Mouse (Mus musculus) natural killer cell, adult 2 months (primary cell): ENCODE measurements around the gene Tamm41.

ENCODE experiments used
- DNase-seq, 2 experiments: peaks; one replicate each; pipeline ENCODE4 v3.0.0; 2022; ENCODE audit warnings: low spot score in 2 of 2

Tamm41 gene

DNA sequence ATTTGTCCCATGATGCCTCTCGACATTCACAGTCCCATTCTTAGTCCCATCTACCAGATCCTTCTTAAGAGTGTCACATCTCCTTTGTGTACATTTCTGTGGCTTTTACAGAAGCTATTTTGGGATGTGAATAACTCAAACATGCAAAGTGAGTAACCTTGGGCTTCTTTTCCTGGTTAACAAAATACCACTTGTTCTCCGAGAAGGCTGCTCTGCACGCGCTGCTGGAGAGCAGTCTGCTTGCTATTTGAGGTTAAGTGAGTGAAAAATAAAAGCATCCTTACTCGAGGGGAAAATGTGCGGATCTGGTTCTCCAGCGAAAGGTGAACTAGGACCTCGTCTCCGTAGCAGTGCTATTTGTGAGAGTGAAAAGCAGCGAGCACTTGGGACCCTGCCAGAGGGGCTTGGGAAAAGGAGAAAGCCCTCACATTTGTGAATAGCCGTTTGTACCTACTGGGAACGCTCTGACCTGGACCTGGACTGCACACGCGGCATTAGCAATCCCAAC is 10.1 kb downstream of the Tamm41 start:
- no peak for DNase-seq

DNA sequence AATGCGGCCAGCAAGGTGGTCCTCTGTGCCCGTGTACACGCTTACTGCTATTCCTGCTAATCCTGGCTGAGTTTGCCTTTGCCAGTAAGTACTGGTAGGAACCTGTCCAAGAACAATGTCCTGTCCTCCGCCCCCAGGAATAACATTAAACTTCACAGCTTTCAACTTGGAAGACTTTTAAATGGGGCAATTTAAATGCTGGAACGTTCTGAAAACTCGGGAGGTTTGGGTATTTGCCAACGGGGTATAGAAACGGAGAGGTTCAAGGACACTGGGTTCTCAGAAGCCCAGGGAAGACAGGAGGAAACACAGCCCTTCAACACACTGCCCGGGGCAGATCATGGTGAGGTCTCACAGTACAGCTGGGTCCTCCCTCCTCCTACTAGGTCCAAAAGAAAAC is 14.8 kb downstream of the Tamm41 start:
- no peak for DNase-seq

DNA sequence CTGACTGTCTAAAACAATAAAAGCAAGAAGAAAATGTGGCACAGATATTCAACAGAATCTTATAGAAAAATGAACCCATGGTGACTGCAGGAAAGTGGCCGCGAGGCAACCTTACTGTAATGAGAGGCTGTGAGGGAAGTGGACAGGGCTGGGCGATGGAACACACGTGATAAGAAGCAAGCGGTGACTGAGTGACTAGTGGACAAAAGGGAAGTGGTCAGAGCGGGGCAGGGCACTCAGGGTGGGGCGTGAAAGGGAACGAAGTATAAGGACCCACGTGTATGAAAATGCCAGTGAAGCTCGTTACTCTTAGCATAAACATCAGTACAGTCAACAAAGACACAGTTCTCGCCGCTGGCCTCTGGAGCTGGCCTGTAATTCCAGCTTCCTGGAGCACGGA is 22.2 kb downstream of the Tamm41 start:
- DNase-seq: peak; percentile 32 to 44

DNA sequence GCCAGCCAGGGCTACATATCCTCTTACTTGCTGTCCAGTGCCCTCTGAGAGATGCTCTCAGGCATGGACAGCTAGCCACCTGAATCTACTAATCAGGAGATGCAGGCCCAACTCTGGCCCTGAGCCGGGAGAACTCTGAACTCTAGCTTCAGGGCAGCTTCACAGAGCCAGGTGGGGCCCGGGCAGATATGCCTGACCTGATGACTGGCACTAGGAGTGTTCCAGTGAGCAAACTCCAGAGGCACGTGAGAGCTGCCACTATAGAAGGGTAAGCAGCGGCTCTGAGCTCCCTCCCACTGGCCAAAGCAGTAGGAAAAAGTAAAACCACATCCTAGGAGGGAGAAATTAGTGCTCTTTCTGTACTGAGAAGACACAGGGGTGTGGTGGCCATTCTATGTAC is 24.1 kb downstream of the Tamm41 start:
- DNase-seq: no peak

DNA sequence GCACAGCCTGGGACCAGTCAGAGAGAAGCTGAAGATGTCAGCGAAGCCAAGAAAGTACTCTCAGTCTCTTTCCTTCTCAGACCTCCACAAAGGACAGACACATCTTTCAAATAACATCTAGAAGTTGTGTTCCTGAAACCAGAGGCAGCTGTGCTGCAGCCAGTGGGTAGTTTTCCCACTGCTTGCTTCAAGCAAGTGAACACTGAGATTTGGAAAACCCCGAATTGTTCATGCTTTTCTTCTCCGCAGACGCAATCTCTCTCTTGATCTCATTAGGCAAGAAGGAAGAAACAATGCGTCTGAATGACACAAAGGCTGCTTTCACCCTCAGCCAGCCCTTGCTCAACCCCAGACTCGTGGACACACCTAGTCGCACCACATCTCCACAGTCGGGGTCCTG is 25.9 kb downstream of the Tamm41 start:
- no peak for DNase-seq

DNA sequence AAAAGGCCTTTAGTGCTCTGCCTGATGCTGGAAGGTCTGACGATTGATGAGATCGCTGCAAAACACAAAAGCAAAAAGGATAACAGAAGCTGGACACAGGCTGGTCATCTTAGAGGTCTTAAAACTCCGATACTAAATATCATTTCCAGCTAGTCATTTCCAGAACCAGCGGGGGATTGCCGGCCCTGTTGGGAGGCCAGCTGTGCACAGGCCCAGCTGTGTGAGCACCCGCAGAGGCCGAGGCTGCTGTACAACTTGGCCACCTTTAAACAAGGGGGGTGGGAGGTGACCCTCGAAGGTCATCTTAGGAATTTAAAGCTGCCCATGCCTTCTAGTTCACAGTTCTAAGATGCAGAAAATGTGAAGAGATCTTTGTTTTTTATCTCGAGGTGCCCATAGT is 26.9 kb downstream of the Tamm41 start:
- DNase-seq: no peak

DNA sequence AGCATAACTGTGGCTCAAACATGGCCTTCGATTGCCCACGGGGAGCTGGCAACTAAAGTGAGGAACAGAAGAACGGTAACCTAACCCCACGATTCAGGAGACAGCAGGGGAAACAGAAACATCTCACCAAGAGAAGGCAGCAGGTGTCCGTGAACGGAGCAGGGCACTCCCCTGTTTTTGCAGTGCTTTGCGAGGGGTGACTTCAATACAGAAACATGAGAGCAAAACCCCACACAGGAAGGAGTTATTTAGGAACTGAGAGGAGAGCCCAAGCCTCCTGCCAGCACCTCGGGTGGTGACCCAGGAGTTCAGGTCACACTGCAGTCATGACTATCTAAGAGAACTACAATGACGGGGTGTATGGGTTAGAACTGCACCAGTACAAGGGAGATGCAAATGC is 27.4 kb downstream of the Tamm41 start:
- DNase-seq: no peak

DNA sequence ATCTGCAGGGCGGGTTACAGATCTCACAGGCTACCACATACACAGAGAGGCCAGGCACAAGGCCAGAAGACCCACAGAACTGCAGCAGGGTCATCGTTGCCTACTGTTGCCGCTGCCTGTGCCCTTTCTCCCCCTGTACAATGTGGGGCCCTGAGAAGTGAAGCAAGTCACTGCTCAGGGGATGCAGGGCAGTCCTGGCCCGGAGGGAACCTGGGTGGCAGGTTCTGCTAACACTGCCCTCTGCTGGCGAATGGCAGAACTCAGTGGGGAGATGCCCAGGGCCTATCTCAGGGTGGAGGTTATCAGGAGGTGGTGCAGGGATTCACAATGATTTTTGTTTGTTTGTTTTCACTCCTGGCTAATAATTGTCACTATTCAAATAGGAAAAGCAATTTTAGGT is 29.9 kb downstream of the Tamm41 start:
- peak; percentile 59 to 74 for DNase-seq

DNA sequence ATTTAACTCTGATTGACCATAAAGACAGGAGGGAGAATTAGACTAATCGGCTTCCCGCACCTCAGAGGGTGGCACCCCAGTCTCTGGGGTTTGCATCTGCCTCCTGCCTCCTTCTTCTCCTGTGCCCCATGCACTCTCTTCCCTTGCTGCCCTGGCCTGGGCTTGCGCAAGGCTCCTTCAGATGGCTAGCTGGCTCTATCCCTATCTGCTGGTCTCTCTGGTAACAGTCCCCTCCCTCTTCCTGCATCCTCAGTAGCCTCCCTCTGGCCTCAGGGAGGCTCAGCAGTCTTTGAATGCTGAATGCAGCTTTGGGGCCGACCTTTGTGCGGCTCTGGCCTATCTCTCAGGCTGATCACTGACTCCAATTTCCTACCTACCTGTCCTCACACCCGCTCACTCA is 30.7 kb downstream of the Tamm41 start:
- no peak for DNase-seq

DNA sequence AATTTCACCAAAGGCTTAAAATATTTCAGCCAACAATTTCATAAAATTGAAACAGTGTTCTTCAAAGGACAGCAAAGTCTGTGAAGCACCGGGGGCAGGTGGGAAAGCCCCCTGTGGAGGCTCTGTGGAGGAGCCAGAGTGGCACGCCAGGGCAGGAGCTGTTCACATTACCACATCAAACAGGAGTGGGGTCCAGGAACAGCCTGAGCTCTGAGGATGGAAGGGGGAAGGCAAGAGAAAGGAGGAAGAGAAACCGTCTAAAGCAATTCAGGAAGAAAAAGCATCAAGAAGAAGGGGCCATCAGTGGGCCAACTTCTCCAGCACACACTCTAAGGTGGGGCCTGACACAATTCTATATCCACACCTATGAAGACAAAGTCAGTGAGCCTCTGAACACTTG is 31.6 kb downstream of the Tamm41 start:
- DNase-seq: no peak

DNA sequence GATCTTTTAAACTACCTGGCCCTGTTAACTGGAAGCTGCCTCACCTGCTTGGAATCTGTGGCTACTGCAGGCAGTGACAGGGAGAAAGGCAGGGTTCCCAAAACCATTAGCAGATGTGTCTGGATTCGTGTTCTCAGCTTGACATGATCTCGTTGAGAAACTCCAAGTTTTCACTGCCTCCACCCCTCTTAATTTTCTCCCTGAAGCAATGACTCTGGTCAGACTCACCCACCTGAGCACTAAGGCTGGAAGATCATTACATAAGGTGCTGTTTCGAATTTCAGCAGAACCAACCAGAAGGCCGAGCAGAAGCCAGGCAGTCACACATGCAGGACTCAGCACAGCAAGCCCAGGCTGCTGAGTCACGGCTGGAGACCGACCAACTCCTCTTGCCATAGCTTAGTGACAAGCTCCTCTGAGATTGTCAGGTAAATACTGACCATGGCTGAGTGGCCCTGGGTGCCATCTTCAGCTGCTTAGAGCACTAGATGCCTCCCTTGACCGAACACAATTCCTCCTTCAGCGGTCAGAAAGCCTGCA is 32.3 kb downstream of the Tamm41 start:
- no peak for DNase-seq

DNA sequence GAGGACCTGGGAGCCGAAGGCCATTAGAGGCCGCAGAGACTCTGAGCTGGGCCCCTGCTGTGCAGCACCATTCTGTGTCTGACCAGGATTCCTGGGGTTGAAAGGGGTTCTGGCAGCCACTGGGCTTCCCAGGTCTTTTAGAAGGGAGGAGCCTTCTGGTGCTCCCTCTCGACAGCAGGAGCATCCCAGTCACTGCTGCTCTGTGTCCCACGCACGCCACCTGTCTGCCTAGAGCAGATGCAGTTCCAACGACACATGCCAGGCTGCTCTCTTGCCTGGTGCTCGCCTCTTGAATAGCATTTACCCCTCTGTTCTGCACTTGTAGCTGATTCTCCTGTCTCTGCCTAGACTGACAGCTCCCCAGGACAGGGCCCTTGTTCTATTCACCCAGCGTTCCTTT is 33.0 kb downstream of the Tamm41 start:
- DNase-seq: no peak

DNA sequence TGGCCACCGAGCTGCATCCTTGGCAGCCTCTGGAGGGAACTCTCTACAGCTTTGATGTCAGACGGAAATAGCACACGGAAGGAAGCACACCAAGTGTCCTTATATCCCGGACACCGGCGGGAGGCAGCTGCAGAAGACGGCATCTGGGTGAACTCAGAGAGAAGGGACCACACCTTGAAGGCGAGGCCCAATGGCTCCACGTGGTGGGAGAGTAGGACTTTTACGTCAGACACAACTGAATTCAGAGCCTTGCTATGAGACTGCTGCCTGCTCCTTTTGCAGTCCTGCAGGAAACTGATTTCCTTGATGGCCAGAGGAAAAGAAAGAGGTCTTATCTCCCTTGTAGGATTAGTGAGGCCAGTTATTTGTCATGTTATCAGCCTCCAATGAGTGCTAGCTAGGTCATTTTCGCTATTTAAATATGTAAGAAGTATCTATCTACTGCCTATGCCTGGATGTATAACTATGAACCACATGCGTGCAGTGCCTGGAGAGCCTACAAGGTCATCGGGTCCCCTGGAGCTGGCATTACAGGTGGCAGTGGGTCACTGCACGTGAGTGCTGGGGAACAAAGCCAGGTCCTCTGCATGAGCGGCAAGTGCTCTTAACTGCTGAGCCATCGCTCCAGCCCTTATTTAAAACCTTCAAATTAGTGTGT is 39.2 kb downstream of the Tamm41 start:
- DNase-seq: no peak

DNA sequence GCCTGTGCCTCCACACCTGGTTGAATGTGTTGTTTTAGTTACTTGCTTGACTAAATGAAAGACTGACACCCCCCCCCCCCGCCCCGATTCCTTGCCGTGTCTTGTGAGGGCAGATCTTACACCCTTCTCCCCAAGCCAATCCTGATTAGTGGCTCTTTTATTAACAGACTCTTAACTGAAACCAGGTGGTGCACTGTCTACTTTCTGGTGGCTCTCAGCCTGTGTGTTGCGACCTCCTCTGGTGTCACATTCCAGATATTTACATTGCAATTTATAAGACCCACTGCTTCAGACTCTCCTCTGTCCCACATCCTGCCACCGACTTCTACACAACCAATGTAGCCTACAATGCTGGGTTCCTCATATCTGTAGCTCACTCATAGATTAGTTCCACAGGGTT is 40.2 kb downstream of the Tamm41 start:
- DNase-seq: no peak

DNA sequence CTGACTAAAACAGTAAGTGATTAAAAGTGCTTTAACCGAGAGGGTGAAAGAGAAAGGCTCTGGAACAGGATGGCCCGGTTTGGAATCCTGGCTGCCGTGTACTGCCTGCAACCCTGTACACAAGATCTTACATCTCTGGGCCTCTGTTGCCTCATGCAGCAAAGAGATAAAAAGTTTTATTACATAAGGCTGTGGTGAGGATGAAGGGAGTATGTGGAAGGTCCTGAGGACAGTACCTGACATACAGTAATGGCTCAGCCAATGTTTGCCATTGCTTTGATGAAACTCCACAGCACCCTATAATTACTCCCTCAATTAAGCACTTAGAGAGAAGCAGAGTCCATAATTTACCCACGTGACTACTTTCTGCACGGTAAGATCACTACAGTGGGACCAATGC is 40.8 kb downstream of the Tamm41 start:
- no peak for DNase-seq

DNA sequence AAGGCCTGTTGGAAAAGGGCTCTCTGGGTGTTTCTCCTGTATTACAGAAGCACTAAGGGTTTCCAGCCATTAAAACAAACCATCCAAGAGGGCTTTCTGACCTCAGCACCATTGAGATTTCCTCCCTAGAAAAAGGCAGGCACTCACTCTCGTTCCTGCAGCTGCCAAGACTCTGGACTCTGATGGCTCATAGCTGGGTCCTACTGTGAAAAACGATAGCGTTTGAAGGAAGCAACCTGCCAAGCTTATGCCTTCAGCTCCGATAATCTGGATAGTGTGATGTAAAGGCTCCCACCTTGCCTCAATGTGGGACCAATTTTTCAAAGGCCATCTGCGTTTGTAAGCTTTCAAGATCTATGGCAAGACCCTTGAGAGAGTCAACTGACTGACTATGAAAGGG is 43.6 kb downstream of the Tamm41 start:
- DNase-seq: no peak

DNA sequence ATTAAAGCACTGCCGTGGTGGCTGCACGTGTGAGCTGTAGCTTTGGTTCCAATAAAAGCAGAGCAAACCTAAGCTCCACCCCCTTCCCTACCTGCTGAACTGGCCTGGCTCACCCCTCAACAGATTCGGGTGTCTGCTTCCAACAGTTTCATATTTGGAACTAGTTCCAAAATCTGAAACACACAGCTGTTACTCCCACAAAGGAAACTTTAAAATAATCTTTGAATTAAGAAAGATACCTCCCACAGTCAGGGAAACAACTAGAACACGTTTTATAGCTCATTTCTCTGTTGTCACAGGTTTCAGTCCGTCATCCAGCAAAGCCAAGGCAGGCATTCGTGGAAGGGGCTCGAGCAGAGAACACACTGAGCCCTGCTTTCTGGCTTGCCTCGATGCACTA is 44.0 kb downstream of the Tamm41 start:
- DNase-seq: no peak

DNA sequence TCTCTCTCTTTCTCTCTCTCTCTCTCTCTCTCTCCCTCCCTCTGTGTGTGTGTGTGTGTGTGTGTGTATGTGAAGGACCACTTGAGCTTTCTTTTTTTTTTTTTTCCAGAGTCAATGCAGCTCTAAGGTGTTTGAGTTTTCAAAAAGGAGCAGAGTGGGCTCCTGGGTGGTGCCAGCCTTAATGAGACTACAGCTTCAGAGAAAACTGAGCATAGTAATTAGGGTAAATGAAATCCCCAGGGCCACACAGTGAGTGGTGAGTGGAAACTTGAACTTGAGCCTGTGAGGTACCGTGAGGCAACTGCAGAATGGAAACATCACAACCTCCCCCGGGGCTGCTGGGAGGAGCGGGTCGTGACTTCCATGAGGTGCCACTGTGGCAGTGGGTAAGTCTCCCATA is 45.8 kb downstream of the Tamm41 start:
- DNase-seq: no peak

DNA sequence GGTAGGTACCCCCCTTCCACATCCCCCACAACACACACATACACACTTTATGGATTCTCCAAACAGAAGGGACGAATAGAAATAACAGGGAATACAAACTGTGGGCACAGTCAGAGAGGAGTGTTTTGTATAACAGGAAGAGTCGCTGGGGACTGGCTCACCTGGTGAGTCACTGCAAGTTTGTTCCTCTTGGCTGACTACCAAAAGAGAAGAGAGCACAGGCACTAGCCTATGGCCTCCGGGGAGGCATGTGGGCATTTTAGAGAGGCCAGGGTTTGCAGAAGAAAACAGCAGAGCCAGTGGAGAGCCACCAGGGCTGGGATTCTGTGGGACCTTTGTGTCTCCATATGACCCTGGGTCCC is 49.1 kb downstream of the Tamm41 start:
- DNase-seq: peak in 1 of 2 experiments; percentile 22

DNA sequence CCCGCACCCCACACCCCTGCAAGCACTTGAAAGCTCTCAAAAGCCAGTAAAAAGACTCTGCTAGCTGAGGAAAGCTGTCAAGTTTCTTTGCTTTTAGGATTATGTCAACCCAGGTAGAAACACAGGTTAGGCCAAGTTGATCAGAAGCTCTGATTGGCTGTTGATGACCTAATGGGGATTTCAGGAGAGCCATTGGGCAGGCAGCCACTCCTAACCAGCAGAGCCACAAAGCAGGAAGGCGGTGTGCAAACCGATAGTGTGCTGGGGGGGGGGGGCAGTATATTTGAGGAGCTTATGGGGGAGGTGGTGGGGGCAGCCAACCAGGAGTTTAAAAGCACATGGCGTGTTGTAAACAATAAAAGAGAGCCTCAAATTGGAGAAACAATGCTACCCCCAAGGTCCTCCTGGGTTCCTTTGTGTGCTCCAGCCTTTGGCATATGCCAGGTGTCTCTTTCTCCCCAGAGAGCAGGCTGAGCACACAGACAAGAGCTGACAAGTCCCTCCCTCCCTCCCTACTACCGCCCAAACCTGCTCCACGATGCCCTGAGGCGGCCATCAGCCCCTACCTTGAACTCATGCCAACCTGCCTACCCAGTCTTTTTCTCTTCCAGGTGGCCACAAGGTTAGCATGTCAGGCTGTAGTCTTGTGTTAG is 49.6 kb downstream of the Tamm41 start:
- DNase-seq: no peak

DNA sequence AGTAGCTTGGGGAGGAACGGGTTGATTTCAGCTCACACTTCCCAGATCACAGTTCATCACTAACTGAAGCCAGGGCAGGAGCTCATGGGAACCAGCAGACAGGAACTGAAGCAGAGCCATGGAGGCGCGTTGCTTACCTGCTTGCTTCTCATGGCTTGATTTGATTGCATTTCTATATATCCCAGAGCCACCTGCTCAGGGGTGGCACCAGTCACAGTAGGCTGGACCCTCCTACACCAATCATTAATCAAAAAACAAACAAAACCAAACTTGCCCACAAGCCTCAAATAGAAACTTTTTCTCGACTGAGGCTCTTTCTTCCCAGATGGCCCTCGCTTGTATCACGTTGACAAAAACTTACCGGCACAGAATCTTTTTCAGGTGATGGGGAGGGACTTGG is 55.0 kb downstream of the Tamm41 start:
- DNase-seq: no peak

DNA sequence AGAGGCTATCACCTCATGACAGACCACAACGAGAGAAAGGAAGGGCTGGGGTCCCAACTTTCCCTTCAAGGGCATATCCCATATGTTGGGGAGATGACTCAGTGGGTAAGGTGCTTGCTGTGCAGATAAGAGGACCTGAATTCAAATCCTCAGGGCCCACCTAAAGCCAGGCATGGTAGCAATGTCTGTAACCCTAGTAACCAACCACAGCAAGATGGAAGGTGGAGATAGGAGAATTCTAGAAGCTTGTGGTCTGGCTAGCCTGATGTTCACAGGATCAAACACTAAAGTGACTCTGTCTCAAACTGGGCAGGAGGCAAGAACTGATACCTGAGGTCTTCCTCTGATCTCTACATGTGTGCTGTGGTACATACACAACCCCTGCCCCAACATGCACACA is 58.0 kb downstream of the Tamm41 start:
- DNase-seq: no peak

DNA sequence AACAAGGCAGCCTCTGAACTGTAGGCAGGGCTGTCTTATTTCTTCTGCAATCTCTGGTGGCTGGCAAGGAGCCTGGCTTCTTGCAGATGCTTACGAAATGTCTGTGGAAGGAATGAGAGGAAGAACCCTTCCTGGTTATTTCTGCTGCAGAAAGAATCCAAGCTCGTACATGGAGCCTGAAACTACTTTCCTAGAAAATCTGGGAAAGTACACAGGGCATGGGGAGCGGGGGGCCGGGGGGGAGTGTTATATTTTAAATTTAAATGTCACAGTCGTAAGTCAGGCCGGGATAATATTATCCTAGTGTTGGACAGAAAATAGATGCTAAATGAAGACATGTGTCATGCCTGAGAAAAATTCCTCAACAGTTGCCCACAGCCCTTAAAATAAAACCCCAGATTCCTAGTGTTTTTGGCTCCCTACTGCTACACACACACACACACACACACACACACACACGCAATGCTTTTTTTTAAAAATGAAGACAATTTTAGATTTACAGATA is 60.7 kb downstream of the Tamm41 start:
- no peak for DNase-seq
